Mouse (Mus musculus) lung, postnatal 25 days (tissue): ENCODE data around the gene Tcf25.
A peak's percentile ranks its signal among the peaks of the same experiment; 100 is the strongest.

Experiments used
- DNase-seq: peaks from one replicate; pipeline ENCODE4 v3.0.0; 2022; ENCODE audit warnings: low spot score

Tcf25 gene

DNA sequence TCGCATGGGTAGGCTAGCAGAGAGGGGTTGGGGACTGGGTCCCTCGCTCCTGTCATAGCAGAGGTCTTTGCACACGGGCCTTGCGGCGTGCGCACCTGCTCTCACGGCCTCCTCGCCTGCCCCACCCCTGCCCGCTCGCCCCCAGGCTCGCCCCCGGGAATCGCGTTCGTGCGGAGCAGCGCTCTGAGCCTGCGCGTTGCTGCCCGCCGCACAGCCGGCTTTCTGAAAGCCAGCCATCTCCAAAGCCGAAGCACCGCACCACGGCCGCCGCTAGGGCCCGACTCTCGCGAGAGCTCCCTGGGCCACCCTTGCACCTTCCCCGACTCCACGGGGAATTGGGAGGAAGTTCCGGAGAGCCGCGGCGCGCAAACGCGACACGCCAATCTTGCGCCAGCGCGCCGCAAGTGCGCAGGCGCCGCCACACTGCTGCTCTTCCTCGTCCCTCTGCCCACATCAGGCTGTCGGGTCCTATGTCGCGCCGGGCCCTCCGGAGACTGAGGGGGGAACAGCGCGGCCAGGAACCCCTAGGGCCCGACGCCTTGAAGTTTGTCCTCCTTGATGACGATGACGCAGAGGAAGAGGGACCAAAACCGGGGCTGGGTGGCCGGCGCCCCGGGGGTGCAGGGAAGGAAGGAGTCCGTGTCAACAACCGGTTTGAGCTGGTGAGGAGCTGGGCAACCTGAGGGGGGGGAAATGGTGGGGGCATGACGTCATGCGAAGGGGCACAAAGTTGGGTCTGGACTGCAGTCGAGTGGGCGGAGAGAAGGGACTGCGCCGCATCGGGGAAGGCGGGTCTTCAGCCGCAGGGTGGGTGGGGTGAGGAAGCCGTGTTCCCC is at the start of gene Tcf25:
TSS of gene Tcf25 (plus strand) at position 351 of the 836 bp plus-strand sequence.
- peak; percentile 96 for DNase-seq

DNA sequence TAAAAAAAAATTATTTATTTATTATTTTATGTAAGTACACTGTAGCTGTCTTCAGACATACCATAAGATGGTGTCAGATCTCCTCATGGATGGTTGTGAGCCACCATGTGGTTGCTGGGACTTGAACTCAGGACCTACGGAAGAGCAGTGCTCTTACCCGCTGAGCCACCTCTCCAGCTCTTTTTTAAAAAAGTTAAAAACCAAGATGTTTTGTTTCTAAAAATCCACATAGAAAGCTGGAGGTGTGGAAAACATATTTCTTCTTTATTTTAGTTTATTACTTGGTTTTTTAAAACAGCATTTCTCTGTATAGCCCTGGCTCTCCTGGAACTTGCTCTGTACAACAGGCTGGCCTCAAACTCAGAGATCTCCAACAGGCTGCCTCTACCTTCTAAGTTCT is 45.0 kb upstream of the Tcf25 start:
- DNase-seq: no peak

DNA sequence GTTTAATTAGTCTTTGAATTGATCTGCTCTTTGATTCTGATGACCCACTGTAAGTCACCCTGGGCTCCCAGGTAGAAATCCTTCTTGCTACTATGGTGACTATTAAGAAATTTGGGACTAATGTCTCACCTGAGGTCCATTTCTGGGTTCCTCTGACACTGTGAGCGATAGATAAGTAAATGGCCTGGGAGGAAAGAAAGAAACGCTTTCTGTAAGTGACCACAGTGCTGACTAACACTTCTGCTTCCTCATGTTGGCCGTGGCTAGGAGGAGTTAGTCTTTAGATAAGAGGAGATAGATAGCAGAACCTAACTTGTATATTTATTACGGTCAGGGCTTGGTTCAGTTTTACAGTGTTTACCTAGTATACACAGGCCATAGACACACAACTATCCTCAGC is 44.2 kb upstream of the Tcf25 start:
- DNase-seq: no peak

DNA sequence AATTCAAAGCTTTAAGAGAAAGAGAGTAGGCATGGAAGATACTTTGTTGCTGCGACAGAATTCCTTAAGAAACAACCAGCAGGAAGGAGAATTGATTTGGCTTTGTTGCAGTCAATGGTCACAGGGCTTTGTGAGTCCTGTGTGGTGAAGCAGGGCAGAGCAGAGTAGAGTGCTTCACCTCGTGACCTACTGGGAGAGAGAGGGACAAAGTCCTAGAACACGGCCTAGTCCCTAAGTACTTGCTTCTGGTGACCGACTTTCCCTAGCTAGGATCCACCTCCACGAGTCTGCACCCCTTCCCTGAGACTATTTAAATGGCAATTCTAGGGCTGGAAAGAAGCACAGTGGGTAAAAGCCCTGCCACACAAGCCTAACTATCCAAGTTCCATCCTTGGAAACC is 43.6 kb upstream of the Tcf25 start:
- DNase-seq: no peak

DNA sequence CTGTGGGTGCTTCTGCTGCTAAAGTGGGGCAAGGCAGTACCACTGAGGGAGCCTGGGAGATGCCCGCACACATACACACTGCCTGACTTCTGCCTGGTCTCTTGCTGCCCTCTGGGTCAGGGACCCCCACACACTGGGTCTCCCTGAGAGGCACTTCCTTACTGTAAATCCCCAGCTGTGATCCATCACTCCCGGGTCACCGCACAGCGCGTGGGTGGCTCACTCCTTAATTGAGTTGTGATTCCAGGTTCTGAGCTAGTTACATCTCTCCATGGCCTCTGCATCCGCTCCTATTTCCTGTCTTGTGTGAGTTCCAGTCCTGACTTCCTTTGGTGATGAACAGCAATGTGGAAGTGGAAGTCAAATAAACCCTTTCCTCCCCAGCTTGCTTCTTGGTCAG is 42.9 kb upstream of the Tcf25 start:
- DNase-seq: no peak

DNA sequence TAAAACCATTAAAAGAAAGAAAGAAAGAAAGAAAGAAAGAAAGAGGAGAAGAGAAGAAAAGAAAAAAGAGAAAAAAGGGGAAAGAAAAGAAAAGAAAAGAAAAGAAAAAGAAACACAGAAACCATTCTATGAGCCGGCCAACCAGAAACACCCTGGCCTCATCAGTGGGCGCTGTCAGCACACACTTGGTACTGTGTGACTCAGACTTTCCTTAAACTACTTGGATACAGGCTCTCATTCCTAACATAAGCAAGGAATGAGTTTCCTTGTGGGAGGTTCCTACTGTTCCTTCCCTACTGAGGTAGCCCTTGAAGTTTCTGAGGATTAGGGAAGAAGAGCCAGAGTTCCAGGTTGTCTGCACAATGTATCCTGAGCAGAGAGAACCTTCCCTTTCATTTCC is 42.3 kb upstream of the Tcf25 start:
- peak; percentile 37 for DNase-seq

DNA sequence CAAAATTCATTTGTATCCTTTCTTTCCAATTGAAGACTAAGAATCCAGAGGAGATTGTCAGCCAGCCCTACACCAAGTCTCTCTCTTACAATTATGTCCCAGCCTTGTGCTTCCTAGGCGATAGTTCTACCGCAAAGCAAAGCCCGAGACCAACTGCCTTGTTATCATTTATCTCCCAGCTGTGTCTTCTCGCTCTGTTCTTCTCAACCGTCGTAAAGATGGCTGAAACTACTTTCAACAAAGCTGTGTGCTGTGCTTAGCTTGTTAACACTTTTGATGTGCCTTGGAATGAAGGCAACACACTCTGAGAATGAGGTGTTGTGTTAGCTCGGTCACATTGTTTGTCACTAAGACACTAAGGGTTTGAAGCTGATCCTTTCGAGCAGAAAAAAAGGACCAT is 41.7 kb upstream of the Tcf25 start:
- no peak for DNase-seq

DNA sequence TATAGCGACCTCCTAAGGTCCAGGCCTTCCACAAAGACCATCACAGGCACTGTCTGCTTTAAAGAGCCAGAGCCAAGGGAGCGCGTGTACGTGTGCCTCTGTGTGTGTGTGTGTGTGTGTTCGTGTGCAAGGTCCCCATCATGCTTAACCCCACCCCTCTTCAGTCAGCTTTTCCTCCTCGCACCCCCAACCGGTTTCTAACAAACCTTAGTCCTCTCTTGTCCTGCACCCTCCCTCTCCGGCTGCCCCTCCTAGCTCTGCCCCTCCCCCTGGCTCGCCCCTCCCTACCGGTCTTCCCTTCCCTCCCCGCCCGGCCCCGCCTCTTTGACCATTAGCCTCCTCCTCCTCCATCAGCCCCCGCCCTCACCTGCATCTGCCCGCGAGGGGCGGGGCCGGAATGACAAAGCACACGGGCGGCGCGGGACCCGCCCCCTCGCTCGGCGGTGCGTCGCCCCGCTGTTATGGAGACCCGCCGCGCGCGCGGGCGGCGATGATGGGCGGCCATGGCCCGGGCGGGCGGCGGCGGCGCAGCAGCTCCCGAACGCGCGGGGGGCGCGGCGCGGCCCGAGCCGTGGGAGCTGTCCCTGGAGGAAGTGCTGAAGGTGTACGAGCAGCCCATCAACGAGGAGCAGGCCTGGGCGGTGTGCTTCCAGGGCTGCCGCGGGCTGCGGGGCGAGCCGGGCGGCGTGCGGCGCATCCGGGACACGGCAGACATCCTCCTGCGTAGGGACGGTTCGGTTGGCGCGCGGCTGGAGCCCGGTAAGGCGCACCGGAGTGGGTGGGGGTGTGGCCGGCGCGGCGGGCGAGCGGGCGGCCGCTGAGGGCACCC is 41.1 kb upstream of the Tcf25 start, which contains the start of gene Spire2:
TSS of gene Spire2 (plus strand) at position 452 of the 829 bp plus-strand sequence.
- peak; percentile 71 for DNase-seq

DNA sequence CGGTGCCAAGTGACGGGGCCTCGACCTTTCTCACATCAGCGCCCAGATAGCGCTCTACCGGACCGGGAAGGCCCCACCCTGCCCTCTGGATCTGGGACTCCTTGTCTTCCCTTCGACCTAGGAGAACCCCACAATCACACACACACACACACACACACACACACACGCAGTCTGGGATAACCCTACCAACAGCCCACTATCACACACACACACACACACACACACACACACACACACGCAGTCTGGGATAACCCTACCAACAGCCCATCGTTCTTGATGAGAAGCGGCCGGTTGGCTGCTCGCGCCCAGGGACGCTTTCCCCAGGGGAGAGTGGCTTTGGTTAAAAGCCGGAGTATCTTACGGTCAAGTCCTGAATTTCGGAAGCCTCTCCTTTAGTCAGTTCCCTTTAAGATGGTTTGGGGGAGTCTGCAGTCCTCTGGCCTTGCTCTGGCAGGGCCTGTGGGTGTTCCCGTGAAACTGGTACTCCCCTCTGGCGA is 40.4 kb upstream of the Tcf25 start:
- no peak for DNase-seq

DNA sequence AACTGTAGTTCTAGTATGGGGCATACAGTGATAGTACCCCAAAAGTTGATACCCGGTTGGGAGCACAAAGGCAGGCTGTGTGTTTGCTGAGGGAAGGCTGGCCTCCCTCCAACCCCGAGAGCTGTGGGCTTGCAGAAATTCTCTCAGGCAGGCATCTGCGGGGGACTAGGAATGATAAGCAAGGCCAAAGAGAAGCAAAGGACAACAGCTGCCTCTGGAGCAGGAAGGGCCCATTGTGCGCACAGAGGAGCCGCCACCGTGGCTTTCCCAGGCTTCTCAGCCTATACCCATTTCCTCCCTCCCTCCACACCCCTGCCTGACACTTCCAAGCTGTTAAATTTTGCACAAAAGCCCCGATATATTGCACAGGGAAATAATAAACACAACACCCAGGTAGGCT is 39.7 kb upstream of the Tcf25 start:
- DNase-seq: no peak

DNA sequence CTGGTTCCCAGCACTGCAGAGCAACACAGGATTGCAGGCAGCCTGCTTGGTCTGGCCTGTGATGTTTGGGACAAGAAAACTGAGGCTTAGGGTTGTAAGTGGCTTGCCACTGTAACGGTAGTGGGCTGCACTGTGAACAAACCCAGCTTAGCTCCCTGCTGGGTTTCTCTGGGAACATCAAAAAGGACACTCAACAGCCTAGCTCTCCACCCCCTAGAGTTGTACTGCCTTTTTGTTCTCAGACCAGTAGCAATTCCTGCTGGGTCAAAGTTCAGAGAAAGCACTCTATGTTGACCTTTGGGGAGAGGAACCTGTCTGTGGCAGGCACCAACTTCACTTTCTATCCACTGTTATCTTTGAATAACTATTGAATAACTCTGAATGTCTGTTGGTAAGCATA is 39.1 kb upstream of the Tcf25 start:
- DNase-seq: no peak

DNA sequence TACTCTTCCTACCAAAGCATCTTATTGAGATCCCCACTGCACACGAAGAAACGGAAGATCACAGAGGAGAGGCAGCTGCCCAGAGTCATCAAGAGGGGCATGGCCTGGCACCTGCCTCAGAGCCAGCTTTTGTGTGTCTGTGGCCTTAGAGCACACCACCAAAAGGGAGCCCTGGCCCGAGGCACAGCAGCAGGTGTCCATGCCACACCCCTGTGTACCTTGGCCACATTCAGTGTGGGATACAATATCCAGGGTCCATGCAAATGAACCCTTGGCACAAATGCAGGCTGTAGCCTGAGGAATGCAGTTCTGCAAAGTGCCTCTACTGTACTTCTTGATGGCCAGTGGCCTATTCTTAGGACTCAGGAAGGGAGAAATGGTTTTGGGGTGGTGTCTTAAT is 36.1 kb upstream of the Tcf25 start:
- peak; percentile 17 for DNase-seq

DNA sequence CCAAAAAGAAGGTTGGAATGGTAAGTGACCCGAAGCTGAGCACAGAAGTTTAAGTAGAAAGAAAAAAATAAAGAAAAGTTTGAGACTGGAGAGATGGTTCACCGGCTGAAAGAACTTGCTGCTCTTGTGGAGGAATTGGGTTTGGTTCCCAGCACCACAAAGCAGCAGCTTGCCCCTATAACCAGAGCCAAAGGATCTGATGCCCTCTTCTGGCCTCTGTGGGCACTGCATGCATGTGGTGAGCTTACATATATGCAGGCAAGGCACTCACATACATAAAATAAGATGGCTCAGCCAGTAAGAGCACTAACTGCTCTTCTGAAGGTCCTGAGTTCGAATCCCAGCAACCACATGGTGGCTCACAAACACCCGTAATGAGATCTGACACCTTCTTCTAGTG is 33.5 kb upstream of the Tcf25 start:
- DNase-seq: no peak

DNA sequence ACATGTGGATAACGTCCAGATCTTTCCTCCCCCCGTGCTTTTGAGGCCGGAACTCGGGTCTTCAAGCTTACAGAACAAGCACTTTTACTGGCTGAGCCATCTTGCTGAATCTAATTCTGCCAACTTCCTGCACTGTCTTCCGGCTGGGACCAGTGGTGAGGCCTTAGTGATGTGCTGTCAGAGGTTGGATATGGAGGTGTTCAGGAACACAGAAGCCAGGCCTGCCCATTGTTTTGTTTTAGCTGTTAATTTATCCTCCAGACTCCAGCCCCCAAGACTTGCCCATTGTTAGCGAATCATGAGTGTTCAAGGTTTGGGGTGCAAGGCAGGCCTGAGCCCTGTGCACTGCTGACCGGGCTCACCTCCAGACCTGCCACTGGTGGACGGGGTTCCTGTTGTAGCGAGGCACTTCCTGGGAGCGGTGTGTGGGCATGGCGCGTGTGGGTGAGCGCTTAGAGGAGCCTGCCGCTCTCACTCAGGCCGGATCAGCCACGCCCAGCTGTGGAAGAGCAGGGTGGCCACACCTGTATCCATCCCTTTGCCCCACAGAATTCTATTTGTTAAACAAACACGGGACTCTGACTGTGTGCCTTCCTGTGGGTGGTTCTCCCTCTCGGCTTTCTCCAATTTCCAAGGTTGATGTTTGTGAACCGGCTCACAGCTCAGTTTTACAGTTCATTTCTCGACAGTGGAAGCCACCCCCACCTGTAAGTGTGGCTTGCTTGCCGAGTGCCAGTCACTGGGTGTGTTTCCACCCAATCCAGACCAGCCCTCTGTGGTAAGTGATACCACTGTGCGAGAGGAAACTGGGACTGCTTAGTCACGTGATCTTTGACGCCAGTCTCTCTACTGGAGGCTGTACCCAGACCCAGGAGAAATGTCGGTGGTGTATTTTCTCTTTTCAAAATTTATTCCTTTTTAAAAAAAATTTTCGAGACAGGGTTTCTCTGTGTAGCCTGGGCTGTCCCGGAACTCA is 32.2 kb upstream of the Tcf25 start:
- no peak for DNase-seq

DNA sequence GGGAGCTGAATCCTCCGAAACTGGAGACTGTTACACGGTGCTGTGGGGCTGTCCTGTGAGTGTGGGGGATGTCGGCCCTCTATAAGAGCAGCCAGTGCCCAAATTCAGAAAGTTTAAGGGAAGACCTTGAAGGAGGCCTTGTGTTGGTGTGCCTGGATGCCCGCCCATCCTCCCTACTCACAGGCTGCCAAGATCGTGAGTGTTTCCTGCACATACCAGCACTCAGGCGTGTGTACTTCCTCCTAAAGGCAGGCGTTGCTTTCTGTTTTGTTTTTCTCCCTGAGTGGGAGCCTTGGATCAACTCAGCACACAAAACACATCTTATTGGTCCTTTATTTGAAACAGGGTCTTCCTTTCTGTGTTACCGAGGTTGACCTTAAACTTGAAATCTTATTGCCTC is 31.3 kb upstream of the Tcf25 start:
- DNase-seq: no peak

DNA sequence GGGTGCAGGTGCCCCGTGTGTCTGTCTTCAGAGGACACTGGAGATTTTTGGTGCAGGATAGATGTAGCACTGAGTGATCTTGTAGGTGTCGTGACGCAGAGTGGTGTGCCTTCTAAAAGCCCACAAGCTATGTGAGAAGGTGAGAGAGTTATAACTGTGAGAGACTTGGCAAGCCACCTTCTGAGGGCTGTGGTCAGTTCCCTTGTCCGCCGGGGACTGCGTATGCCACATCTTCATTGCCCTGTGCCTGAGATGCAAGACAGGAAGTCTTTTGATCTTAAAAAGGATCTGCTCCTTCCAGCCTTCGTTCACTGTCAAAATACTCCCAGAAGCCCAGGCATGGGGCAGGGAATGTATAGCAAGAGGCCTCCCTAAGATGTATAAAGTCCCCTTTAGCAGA is 30.6 kb upstream of the Tcf25 start:
- no peak for DNase-seq

DNA sequence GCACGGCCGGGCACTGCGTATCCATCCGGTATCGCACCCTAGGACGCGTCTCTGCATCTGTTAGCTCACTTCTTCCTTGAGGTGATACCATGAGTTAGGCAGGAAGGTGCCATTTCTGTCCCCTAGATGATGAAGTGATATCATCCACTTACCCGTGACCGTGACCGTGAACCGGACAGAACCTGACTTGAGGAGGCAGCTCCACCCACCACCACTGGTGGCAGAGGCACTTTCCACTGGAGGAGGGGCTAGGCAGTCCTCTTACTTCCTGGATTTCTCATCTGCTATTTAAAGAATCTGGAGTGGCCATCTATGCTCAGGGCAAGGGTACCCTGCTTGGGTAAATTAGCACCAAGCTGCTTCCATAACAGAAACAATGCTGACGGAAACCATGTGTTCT is 30.1 kb upstream of the Tcf25 start:
- peak; percentile 21 for DNase-seq

DNA sequence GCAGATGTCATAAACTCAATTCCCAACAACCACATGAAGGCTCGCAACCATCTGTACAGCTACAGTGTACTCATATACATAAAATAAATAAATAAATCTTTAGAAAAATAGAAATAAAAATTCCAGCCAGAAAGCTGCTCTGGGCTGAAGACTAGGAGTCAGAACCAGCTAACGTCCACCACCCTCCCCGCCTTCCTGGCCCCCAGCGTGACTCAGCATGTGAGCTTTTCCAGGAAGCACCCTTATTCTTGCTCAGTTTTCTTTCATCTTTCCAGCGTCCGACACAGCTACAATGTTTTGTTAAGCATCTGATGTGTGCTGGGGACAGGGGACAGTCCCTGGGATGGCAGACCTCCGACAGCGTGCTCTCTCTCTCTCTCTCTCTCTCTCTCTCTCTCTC is 28.4 kb upstream of the Tcf25 start:
- DNase-seq: no peak

DNA sequence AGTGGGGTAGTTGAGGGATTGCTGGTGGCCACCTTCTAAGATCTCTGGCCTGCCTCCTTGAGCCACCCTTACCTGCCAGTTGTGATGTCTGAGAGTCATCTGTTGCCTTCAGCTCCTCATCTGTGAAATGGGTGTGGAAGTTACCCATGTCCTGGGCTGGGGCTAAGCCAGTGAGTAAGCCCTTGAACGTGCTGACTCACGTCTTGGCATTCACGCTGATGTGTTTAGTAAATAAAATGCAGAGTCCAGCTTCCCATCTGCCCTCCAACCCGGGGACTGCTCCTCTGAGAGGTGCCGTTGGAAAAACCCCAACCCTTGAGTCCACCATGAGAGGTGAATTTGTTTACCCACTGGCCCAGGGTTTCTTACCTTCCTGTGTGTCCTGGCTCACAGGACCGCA is 27.7 kb upstream of the Tcf25 start:
- DNase-seq: no peak

DNA sequence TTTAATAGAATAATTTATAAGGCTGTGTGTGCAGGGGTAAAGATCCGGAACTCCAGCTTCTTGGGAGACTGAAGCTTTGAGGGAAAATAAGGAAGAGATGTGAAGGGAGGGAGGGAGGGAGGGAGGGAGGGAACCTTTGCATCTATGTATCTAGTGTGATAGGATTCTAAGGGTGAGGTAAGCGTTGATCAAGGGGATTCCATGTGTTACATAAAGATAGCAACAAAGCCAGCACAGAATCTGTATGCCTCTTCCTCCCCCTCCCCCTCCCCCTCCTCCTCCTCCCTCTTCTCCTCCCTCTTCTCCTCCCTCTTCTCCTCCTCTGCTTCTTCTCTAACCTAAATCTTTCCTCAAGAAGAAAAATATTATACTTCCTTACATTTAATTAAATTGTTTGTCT is 26.3 kb upstream of the Tcf25 start:
- DNase-seq: no peak

DNA sequence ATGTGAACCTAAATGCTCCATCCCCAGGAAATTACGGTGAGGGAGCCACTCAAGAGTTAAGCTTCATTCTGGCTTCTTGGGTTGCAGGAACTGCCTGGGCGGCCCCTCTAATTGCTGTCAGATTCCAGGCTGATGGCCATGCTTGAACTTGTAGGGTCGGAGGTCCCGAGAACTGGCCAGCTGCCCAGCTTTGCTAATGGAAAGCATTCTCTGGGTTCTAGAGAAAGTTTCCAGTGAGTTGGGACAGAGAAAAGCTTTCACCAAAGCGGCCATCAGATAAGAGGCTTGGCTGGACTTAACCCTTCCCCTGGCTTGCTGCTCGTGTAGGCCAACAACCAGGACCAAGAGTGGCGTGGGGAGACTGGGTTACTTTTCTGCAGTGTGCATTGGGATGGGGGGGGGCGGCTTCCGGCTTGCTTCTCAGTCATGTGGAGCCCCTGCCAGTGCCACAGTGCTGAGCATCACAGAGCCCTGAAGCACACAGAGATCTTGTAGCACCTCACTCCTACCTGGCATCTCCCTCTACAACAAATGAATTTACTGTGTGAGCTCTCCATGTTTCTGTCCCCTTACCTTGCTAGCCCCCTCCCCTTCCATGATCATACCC is 25.2 kb upstream of the Tcf25 start:
- peak; percentile 51 for DNase-seq

DNA sequence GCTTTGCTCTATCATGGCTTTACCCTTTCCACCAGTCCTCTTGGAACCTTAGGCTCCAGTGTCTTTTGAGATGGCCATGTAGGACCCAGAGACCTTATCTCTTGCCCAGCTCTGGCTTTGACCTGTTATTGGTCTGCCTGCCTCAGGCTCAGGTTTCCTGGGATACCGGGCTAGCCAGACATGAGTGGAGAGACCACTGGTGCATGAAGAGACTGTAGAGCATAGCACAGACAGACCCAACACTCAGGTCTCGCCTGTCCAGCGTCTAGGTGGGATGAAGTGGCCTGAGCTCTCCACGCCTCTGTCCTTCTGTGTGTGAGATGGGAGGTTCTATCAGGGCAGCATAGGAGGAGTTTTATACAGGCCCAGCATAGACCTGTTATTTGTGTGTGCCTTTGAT is 24.5 kb upstream of the Tcf25 start:
- no peak for DNase-seq
